Comparison of ENCODE assay signal across 8 mouse cellular contexts in the genomic region with DNA sequence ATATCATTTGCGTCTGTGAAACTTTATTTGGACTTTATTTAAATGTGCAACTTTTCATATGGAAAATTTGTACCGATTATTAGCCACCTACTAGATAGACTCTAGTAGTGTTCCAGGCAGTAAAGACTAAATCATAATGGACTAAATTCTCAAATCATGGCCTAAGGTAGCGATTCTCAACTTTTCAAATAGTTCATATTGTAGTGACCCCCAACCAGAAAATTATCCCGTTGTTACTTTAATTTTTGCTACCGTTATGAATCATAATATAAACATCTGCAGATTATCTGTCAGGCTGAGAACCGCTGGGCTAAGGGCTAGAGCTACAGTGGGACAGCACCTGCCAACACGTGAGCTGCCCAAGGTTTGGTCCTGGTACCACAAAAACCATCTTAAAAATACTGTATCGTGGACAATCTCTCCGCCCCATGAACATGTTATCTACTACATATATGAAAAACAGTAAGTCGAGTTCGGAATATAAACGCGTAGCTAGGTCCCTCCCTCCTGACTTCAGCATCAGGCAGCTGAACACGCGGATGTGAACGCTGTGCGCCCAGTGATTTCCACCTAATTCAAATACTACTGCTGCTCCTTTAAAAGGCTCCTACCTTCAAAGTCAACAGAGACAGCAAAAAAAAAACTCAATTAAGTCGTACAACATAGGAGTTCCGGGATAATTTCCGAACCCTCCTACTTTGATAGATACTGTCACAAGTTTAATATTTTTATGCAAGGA. TPM values are rescaled to one million over a fixed set of nuclear protein-coding genes. Genes with fewer than 3 reads are reported as not detected.
DNase-seq lines count a peak whose midpoint lies in the region; ATAC-seq and TF ChIP-seq lines count a peak whose summit lies in the region.

No protein-coding gene starts in this region.

- no peak overlapping the region for H3K27ac ChIP-seq in spleen, adult 2 months (ENCODE audit: insufficient read depth, low read length)
- no peak overlapping the region for H3K27ac ChIP-seq in hindbrain, embryonic 13.5 days
- no peak overlapping the region for H3K27ac ChIP-seq in midbrain, embryonic 12.5 days (replicated peaks)

- no peaks in the 10 kb centered on the region for H3K27me3 ChIP-seq in spleen, adult 2 months (ENCODE audit: control insufficient read depth, insufficient read depth, low read length)
- H3K27me3 ChIP-seq in hindbrain, embryonic 13.5 days = no peaks in the 10 kb centered on the region
- H3K27me3 ChIP-seq in midbrain, embryonic 12.5 days = no peaks in the 10 kb centered on the region

- peak overlapping the region; percentile 97 for H3K4me3 ChIP-seq in spleen, adult 2 months (ENCODE audit: extremely low read depth, insufficient read depth, insufficient read length)
- peak overlapping the region; percentile 93 for H3K4me3 ChIP-seq in hindbrain, embryonic 13.5 days
- H3K4me3 ChIP-seq in midbrain, embryonic 12.5 days = peak overlapping the region; percentile 86

- H3K9ac ChIP-seq in hindbrain, embryonic 13.5 days = peak overlapping the region; percentile 87
- peak overlapping the region; percentile 80 for H3K9ac ChIP-seq in midbrain, embryonic 12.5 days (replicated peaks)

- H3K4me1 ChIP-seq in spleen, adult 2 months (ENCODE audit: control insufficient read depth, insufficient read depth, insufficient read length) = peaks cover 6% of the 10 kb centered on the region; the same call in 1 of the 2 replicates
- H3K4me1 ChIP-seq in hindbrain, embryonic 13.5 days (replicated peaks) = peaks cover 38% of the 10 kb centered on the region
- H3K4me1 ChIP-seq in midbrain, embryonic 12.5 days = peaks cover 16% of the 10 kb centered on the region

- peak overlapping the region; percentile 91 for H3K4me2 ChIP-seq in hindbrain, embryonic 13.5 days
- peak overlapping the region; percentile 94 for H3K4me2 ChIP-seq in midbrain, embryonic 12.5 days (replicated peaks)

- TF ChIP-seq POLR2A in spleen, adult 2 months (IDR thresholded peaks at IDR 0.05; ENCODE audit: low read depth, low read length) = no peak

- no peaks in the 10 kb centered on the region for H3K9me3 ChIP-seq in hindbrain, embryonic 13.5 days
- H3K9me3 ChIP-seq in midbrain, embryonic 12.5 days = no peaks in the 10 kb centered on the region

- DNase-seq in spleen, adult 2 months (ENCODE audit: low read depth in 1 of 2, low spot score in 2 of 2) = no peak
- DNase-seq in spleen, postnatal 14 days (ENCODE audit: low spot score in 2 of 2) = no peak
- DNase-seq in c-Kit-negative CD71-positive TER-119-positive erythroid progenitor cells, embryonic 14.5 days (ENCODE audit: low read depth, low spot score) = peak; percentile 24
- no peak for DNase-seq in urinary bladder, postnatal 4 days (ENCODE audit: low spot score in 2 of 2)
- DNase-seq in frontal cortex, postnatal 10 days (ENCODE audit: low spot score in 2 of 2) = no peak
- no peak for DNase-seq in left cerebral cortex, postnatal 25 days (ENCODE audit: low spot score in 2 of 2)

- no peak for ATAC-seq in hindbrain, embryonic 13.5 days (ENCODE audit: low FRiP score)
- peak; percentile 3; the same call in 1 of the 2 replicates for ATAC-seq in midbrain, embryonic 12.5 days (ENCODE audit: low FRiP score, low read depth)

- TF ChIP-seq CTCF in spleen, adult 2 months (IDR thresholded peaks at IDR 0.05; ENCODE audit: extremely low read depth, insufficient read depth, insufficient read length, insufficient replicate concordance) = no peak

- peaks cover 19% of the 10 kb centered on the region for H3K36me3 ChIP-seq in spleen, adult 2 months (ENCODE audit: control insufficient read depth, insufficient read depth, low read length)
- H3K36me3 ChIP-seq in hindbrain, embryonic 13.5 days = peaks cover 20% of the 10 kb centered on the region
- H3K36me3 ChIP-seq in midbrain, embryonic 12.5 days = peaks cover 22% of the 10 kb centered on the region

- intact Hi-C loops in left cerebral cortex, postnatal 25 days (cut with DNase I) = no loop called here

- WGBS in spleen, adult 2 months = 8% methylated on average over 20 of the region's 20 CpGs
- WGBS in hindbrain, embryonic 13.5 days = 13% methylated on average over 20 of the region's 20 CpGs
- 14% methylated on average over 20 of the region's 20 CpGs for WGBS in midbrain, embryonic 12.5 days

RNA-seq across cellular contexts. Expression of a gene that starts 0.9 kb away (rescaled TPM):
- 10.3 and 11.8 TPM in 2 replicates for polyA plus RNA-seq in spleen, adult 2 months (2012; rRNA removed)
- polyA plus RNA-seq in hindbrain, embryonic 13.5 days (2015; fragmentation: Nextera tagmentation; extraction: Ambion mirVana) = 17.1 and 17.7 TPM in 2 replicates
- 27.4 and 29.2 TPM in 2 replicates for polyA plus RNA-seq in midbrain, embryonic 12.5 days (2016; fragmentation: Nextera tagmentation; extraction: Ambion mirVana)
- total RNA-seq in left cerebral cortex, postnatal 25 days (2021) = 10 to 100 TPM; 21.7 to 22.2 TPM

RNA-seq across cellular contexts. Expression of a gene that starts 23.0 kb away (rescaled TPM):
- 16.8 and 23.5 TPM in 2 replicates for polyA plus RNA-seq in spleen, adult 2 months (2012; rRNA removed)
- polyA plus RNA-seq in hindbrain, embryonic 13.5 days (2015; fragmentation: Nextera tagmentation; extraction: Ambion mirVana) = 66.8 and 68.0 TPM in 2 replicates
- 66.3 and 73.1 TPM in 2 replicates for polyA plus RNA-seq in midbrain, embryonic 12.5 days (2016; fragmentation: Nextera tagmentation; extraction: Ambion mirVana)
- 100 to 1,000 TPM; 169 to 181 TPM for total RNA-seq in left cerebral cortex, postnatal 25 days (2021)

RNA-seq across cellular contexts. Expression of a gene that starts 49.8 kb away (rescaled TPM):
- polyA plus RNA-seq in spleen, adult 2 months (2012; rRNA removed) = 6.1 and 6.4 TPM in 2 replicates
- 92.3 and 93.7 TPM in 2 replicates for polyA plus RNA-seq in hindbrain, embryonic 13.5 days (2015; fragmentation: Nextera tagmentation; extraction: Ambion mirVana)
- 122 and 137 TPM in 2 replicates for polyA plus RNA-seq in midbrain, embryonic 12.5 days (2016; fragmentation: Nextera tagmentation; extraction: Ambion mirVana)
- total RNA-seq in left cerebral cortex, postnatal 25 days (2021) = 10 to 100 TPM; 85.1 to 95.6 TPM

Comparison
In these comparisons a context has a peak if more than half of its experiments do, and no peak if none do; other contexts are left out.
1. RNA of a gene that starts 49.8 kb away (polyA plus RNA-seq): 122 to 137 TPM in midbrain, embryonic 12.5 days and 92.3 to 93.7 TPM in hindbrain, embryonic 13.5 days; 6.1 to 6.4 TPM in spleen, adult 2 months; every median in the first group is over 10 times any median in the second.
2. Peak in every context shown above with its lines, with median percentiles within 50 percentile points of each other: H3K4me3 ChIP-seq.